Mouse (Mus musculus) brown adipose tissue, adult 24 weeks (tissue): ENCODE measurements around the gene Nup133. TPM values are rescaled to one million over a fixed set of nuclear protein-coding genes. Genes with fewer than 3 reads are reported as not detected.

Experiments used
- H3K27ac ChIP-seq: fragments of 200-500 bp; replicated peaks from 2 replicates; pipeline ENCODE4 v1.5.1; 2012; ENCODE audit warnings: low read depth, mild to moderate bottlenecking, low read length
- H3K4me1 ChIP-seq: fragments of 200-500 bp; 2 replicates; pipeline ENCODE4 v1.6.1; 2012; ENCODE audit warnings: low read length, mixed read lengths; ENCODE audit not compliant: control insufficient read depth, insufficient read depth, insufficient read length
- H3K4me3 ChIP-seq: fragments of 200-500 bp; 2 replicates; pipeline ENCODE4 v1.5.1; 2012; ENCODE audit warnings: low read depth, mild to moderate bottlenecking, low read length, moderate library complexity; ENCODE audit not compliant: insufficient read depth
- polyA plus RNA-seq: library from polyadenylated mRNA; stranded (reverse); fragments of >200 nt; gene quantifications from 2 replicates; pipeline ENCODE4 v1.2.4, GENCODE M21; 2012; ENCODE audit not compliant: missing spikeins, insufficient read depth, insufficient read length

The Nup133 gene
- polyA plus RNA-seq, result 5.9 and 7.7 TPM in 2 replicates

DNA sequence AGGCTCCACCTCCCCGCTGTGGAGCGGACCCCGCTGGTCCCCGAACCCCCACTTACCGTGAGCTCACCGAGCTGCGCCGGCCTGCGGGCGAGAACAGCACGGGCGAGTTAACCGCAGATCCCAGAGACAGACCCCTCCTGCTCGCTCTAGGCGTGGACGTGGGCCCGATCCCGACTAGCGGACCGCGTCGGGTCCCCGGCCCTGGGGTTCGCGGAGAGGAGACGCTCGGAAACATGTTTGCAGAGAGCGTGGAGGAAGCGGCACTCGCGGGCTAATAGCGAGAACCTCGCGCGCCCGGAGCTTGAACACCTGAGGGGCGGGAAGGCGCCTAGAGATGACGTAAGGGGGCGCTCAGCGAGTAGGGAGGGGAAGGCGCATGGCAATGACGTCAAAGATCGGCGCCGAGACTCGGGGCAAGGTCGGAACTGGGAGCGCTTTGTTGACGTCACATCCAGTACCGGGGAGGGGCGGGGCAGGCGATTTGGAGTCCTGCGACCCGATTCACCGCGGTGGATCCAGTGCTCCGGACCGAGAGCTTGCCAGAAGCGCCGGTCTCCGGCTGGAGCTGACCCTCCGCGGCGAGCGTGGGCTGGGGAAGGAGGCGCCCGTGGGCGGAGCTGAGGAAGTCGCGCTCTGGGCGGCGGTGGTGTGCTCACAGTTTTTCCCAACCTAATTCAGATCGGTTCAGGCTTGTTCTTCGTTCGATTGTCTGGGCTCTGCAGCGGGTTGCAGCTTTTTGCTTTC is at the start of gene Nup133:
Gene Nup133 (minus strand): TSS at position 324 of the 744 bp plus-strand sequence.
- Histone ChIP-seq H3K4me3 (peak within 1 kb of the TSS; percentile 95), H3K4me1 (no peaks in the 10 kb centered on the region), H3K27ac (peak within 1 kb of the TSS; percentile 56)

DNA sequence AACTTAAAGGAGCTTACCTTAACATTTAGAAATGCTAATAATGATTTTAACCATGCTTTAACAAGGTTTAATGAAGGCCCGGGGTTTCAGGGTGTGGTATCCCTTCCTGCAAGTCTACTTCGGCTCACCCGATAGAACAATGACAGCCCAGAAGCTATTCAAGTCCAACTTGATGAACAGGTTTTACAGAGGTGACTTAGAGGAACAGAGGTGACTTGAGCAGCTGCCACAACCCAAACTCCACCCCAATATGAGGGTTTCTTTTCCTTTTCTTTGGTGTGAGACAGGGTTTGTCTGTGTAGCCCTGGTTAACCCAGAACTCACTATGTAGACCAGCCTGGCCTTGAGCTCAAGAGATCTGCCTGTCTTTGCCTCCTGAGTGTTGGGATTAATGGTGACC is 44.9 kb upstream of the Nup133 start:
- no peak overlapping the region for H3K4me3 ChIP-seq
- no peaks in the 10 kb centered on the region for H3K4me1 ChIP-seq
- H3K27ac ChIP-seq, result no peak overlapping the region

DNA sequence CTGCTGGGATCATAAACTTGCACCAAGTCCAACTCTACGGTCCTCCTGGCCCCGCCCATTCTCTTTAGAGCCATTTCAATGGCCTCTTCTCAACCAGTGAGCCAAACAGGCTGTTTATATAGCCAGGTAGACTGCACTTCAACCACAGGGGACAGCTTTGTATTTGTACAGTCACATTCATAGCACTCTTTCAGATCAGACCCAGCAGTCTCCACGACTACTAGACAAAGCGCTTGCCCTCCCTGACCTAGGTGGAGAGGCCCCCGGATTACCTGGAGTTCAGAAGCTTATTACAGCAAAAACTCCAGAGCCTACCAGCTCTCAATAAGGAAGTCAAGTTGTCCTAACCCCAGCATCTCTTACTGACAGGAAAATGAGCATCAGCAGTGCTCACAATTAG is 44.5 kb upstream of the Nup133 start:
- H3K27ac ChIP-seq, result no peak overlapping the region
- no peak overlapping the region for H3K4me3 ChIP-seq
- no peaks in the 10 kb centered on the region for H3K4me1 ChIP-seq

DNA sequence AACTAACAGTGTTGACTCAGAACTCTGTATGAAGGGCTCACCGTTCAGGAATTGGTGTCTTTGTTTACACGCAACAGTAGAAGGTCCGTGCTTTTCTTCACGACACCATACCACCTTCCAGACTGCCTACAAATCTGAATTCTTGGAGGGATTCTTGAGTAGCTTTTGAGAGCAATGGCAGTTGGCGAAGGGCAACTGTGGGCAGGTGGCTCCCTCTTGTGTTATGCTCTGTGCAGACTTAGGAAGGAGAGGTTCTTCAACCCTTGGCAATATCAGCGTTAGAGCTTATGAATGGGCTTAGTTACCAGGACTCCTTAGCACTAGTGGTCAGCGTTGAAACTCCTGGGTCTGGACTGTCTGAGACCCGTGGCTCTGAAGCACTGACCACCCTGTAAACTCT is 43.5 kb upstream of the Nup133 start:
- Histone ChIP-seq H3K27ac (no peak overlapping the region), H3K4me1 (no peaks in the 10 kb centered on the region), H3K4me3 (no peak overlapping the region)

DNA sequence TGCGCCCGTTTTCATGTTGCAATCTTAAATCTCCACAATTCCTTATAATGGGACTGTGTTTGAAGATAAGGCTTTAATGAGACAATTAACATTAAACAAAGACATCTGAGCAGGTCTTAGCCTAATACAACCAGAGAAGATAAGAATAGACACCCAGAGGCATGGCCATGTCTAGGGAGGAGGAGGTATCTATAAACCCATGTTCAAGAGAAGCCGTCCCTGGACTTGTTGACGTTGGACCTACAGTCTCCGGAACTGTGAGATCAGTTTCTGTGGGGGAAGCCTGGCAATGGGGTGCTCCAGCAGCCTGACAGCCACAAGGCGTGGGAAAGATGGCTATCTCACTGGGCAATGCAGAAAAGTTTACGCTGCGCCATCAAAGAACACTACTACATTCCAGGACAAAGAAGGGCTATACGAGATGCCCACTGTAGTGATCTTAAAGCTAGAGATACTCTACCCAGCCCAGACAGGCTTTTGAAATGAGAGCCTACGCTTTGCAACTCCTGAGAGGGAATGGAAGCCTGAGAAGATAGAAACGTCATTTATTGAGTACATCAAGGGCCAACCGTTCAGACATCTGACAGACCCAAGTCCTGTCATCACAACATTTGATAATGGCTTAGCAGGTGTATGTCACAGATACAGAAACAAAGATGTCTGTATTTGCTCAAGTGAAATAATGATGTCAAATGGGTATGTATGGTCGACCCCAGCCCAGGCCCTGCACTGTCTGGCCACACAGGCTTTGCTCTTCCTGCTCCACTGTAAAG is 41.4 kb upstream of the Nup133 start:
- no peak overlapping the region for H3K4me3 ChIP-seq
- H3K4me1 ChIP-seq, result no peaks in the 10 kb centered on the region
- H3K27ac ChIP-seq, result no peak overlapping the region

DNA sequence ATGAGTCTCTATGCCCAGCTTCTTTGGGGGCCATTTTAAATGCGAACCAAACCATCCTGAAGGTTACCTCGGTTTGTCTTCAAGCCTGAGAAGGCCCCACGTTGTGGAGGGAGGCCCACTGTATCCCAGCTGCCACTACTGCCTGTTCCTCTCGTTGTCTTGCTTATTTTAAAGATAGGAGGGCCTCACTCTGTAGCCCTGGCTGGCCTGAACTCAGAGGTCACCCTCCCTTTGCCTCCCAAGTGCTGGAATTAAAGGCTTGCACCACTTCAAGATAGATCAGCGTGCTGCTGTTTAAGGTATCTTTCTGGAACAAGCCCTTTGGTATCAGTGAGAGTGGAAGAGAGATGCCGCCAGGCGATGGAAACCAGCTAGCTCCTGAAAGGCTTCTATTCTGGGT is 40.1 kb upstream of the Nup133 start:
- H3K4me1 ChIP-seq, result no peaks in the 10 kb centered on the region
- H3K27ac ChIP-seq, result no peak overlapping the region
- no peak overlapping the region for H3K4me3 ChIP-seq

DNA sequence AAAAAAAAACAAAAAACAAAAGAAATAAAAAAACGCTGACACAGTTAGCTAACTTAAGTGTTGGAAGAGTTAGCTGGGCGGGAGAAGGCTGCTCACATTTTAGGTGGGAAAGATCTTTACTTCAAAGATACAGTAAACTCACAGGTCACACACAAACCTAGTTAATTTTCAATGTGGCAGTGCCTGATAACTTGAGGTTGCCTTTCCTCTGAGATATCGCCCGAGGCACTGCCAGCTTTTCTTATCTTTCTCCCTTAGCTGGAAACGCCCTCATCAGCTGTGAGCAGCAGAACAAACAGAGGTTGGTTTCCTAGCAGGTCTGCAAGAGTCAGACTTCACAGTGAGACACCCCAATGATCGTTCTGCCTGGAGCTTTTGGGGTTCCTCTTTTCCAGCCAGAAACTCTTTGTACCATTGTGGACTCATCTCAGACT is 39.6 kb upstream of the Nup133 start:
- Histone ChIP-seq H3K4me1 (no peaks in the 10 kb centered on the region), H3K27ac (no peak overlapping the region), H3K4me3 (no peak overlapping the region)

DNA sequence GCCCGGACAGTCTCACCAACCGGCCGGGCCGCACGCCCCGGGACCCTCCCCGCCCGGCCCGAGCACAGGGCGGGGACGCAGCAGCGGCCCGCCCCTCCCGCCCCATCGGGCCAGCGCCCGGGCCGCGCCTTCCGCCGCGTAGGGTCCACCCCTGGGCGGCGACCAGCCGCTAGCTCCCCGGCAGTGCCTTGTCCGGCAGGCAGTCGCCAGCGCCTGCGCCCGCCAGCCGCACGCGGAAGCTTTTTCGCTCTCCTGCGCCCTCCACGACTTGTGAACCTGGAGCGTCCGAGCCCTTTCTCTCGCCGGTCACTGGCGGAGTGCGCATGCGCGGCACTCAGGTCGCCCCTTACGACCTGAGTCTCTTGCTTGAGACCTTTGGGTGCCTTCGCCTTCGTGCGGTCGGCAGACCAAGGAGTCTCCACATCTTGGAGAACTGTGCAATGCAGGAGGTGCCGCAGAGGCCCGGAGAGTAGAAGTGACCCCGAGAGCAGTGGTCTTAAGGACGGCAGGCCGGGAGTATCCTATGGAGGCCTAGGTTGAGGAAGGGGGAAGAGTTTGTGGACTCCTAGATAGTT is 33.8 kb upstream of the Nup133 start, which contains the start of gene Abcb10:
Gene Abcb10 (minus strand): TSS at position 297 of the 575 bp plus-strand sequence.
- Histone ChIP-seq H3K27ac (peak within 1 kb of the TSS; percentile 84), H3K4me1 (peaks cover 6% of the 10 kb centered on the region; the same call in 1 of the 2 replicates), H3K4me3 (peak within 1 kb of the TSS; percentile 78)

DNA sequence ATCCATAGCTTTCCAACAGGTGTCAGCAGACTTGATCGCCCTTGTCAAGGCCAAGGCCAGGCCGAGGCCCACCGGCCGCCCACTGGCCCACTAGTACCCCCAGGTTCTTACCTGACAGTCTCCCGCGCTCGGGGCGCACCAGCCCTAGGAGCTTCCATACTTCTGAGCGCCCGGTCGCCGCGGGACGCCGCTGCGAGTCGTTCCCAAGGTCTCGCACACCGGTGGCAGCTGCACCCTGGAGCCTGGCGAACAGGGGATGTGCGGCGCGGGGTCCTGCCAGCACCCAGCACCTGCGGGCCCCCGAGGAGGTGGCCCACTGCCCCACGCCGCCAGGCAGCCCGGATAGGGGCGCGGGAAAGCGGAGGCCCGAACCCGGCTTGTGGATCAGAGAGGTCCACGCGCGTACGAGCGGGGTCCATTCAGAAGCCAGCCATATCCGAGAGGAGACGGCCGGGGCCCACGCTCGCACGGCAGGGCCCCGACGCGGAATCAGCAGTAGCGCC is 33.3 kb upstream of the Nup133 start:
- Histone ChIP-seq H3K4me1 (peaks cover 6% of the 10 kb centered on the region; the same call in 1 of the 2 replicates), H3K27ac (no peak overlapping the region), H3K4me3 (peak overlapping the region; percentile 78)

DNA sequence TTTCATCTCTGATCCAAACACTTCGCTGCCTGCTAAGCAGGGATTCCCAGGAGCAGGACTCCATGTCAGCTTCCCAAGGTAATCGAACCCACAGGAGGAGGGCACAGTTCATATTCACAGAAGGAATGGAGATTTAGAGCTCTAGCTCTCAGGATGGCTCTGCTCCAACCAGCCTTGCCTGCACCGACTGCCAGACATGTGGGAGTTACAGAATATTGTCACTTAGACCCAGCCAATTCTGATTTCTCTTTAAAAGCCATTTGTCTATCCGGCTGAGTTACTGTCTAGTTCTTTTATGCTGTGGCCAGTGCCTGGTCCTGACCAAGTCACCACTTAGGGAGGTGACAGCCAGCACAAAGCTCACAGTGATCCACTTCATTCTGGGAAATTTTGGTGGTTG is 32.6 kb upstream of the Nup133 start:
- Histone ChIP-seq H3K4me3 (peak overlapping the region; percentile 21), H3K4me1 (peaks cover 6% of the 10 kb centered on the region; the same call in 1 of the 2 replicates), H3K27ac (no peak overlapping the region)

DNA sequence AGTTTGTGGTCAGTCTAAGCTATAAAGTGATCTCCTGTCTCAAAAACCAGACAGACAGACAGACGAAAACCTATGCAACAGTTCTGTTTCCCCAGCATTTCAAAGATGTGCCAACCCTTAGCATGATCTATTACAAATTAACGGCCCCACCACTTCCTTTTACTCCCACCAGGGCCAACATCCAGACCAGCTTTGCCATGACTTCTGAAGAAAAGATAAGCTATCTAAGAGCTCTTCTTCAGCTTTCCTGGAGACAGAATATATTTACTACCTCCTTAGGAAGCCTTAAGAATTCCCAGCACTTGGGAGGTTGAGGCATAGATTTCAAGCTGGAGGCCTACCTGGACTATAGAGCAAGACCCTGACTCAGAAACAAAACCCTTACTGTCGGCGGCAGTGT is 31.2 kb upstream of the Nup133 start:
- H3K27ac ChIP-seq, result no peak overlapping the region
- peaks cover 6% of the 10 kb centered on the region; the same call in 1 of the 2 replicates for H3K4me1 ChIP-seq
- H3K4me3 ChIP-seq, result no peak overlapping the region

DNA sequence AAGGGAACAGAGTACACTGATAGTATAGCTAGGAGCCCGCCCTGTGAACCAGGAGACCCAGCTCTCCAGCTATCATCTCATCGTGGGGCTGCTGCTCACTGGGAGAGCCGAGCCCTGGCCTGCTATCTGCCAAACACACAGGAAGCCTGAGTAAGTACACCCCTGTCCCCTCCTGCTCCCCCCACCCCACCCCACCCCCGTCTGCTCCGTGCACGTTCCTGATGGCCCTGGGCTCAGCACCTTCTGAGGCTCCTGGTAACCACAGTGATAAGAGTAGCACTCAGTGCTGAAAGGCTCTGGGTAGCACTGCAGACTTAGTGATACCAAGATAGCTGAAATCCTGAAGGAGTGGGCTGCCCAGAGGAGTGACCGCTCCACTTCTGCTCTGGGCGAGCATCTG is 29.9 kb upstream of the Nup133 start:
- no peak overlapping the region for H3K4me3 ChIP-seq
- H3K27ac ChIP-seq, result no peak overlapping the region

DNA sequence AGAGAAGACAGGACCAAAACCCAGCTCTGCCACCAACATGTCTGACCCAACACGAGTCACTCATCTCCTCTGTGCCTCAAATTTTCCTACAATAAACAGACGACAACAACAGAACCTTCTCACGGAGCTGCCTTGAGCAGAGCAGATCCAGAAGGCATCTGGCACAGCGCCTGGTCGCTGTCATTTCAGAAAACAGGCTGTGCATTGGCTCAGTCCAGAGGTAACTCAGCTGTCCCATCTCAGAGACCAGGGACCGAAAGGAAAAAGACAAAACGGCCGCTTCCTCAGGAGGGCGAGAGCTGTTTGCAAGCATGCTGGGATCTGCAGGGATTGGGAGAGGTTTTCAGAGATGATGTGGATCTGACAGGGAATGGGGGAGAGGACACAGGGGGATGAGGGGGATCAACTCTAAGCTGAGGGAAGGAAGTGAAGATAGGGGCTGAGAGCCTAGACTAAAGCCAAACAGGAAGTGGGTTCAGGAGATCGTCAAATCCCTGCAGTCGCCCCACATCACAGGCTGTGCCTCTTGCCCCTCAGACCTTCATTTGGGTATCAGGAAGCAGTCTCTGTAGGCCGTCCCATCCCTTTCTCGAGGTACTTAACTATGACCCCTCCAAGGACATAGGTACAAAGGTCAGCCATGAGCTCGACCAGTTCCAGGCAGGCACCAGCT is 29.2 kb upstream of the Nup133 start:
- Histone ChIP-seq H3K4me3 (no peak overlapping the region), H3K27ac (no peak overlapping the region), H3K4me1 (peaks cover 6% of the 10 kb centered on the region; the same call in 1 of the 2 replicates)

More for the DNA sequence above, 29.9 kb upstream of the Nup133 start:
- peaks cover 6% of the 10 kb centered on the region; the same call in 1 of the 2 replicates for H3K4me1 ChIP-seq

DNA sequence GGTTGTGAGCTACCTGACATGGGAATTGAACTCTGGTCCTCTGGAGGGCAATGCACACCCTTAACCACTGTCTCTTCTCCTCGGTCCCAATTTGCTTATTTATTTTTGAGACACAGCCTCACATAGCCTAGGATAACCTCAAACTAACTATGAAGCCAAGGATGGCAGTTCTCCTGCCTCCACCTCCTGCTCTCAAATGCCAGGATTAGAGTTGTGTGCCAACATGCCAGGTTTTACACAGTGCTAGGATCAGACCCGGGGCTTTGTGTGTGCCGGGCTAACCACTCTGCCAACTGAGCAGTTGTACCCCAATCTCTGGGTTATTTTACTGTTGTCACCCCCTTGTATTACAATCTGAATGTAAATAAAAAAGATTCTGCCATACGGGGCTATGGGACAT is 28.4 kb upstream of the Nup133 start:
- Histone ChIP-seq H3K4me3 (no peak overlapping the region), H3K27ac (no peak overlapping the region), H3K4me1 (peaks cover 6% of the 10 kb centered on the region; the same call in 1 of the 2 replicates)
